Mouse (Mus musculus) frontal cortex, postnatal 10 days (tissue): Measurements from ENCODE around the gene Hmgxb4.

Experiments
- DNase-seq, 2 experiments: peaks; one replicate each; pipeline ENCODE4 v3.0.0; 2022; ENCODE audit warnings: low spot score in 2 of 2, mixed read lengths in 1 of 2

Gene Hmgxb4

DNA sequence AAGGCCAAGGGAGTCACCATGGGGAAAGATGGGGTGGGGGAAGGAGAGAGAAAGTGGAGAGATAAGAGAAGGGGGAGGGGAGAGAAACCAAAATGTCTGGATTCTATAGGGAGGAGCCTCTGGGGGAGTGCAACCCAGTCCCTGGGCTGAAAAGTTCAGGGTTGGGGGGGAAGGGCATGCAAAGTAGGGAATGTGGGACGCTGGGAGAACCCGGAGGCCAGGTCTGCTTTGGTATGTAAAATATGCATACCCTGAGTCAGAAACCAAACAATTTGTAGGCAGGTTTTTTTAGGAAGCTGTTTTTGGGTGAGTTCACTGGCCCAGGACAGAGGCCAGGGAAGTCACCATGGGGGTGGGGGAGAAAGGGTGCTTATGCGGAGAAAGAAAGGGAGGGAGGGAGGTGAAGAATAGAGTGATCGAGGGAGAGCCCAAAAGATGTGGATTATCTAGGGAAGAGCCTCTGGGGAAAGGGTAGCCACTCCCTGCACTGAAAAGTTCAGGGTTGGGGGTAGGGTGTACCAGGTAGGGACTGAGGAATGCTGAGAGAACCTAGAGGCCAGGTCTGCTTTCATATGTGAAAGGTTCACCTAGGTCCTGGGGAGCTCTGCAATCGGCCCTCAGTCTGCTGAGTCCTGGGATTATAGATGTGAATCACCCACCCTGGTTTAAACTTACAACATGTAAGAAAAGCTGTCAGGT lies 25.3 kb downstream of the Hmgxb4 start:
- DNase-seq: no peak

DNA sequence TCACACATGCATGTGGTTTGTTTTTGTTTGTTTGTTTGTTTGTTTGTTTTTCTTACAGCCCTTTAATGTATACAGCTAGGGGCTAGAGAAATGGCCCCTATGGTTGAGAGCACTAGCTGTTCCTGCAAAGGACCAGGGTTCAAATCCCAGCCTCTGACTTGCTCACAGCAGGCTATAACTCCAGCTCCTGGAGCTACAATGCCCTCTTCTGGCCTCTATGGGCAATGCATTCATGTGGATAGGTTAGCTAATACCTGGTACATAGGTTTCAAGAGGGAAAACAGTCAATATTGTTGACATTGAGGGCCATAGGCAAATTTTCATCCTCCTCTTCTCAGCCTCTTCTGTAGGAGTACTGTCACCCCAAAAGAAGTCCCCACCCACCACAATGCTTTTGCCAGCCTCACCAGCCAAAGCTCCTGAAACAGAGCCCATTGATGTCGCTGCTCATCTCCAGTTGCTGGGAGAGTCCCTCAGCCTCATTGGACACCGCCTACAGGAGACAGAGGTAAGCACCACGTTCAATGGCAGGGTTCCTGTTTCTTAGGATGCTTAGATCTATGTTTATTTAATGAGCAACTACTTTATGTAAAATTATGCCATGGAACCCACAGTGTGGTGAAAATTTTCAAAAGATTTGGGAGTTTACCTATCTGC lies 30.6 kb downstream of the Hmgxb4 start:
- DNase-seq: no peak

DNA sequence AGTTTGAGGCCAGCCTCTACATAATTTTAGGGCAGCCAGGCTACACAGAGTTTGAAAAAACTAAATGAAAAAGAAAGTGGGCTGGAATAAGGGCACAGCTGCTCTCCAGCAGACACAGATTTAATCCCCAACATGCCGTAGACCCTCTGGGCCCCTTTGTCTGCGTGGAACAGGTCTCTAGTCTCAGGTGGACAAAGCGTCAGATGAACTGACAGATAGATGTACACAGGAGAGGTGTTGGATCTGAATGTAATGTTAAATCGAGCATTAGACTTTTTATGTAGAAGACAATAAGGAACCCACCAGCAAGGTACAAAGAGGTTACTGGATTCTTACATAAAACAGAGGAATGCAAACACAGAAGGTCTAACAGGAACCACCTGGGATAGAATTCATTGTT lies 32.7 kb downstream of the Hmgxb4 start:
- no peak for DNase-seq

DNA sequence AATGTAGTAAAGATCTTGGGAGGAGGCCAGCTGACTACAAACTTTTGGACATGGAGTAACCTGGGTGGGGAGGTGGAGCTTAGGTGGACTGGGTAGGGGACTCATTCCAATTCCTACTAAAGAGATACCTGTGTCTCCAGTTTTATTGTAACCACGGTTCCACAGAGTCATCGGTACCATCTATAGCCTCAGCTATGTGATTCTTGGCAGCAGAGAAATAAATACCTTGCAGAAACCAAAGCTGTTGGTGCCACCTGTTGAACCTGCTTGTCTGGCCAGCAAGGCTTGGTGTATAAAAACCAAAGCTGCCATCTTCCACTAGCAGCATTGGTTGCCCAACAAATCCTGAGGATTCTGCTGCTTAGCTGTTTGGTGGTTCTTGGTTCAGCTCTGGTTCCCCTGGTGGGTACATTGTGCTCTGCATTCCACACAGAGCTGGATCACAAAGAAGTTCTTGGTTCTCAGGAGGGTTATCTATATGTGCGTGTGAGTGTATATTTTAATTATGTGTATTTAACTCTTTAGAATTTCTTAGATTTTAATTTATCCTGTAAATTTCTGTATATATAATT lies 37.4 kb downstream of the Hmgxb4 start:
- DNase-seq: no peak

- no peak for DNase-seq
Observed at GRCm38 (mm10) chr8:75032961-75033360, 39.8 kb downstream of the Hmgxb4 start.

- DNase-seq: peak; percentile 96 to 98
Observed at GRCm38 (mm10) chr8:75033511-75034243, 40.5 kb downstream of the Hmgxb4 start, which contains the start of gene Tom1. Tom1 (plus strand) TSS chr8:75033705.

- DNase-seq: no peak
Observed at GRCm38 (mm10) chr8:75034285-75034684, 41.1 kb downstream of the Hmgxb4 start.

GRCm38 (mm10) chr8:75035640-75036039 lies 42.5 kb downstream of the Hmgxb4 start:
- no peak for DNase-seq

GRCm38 (mm10) chr8:75038497-75038896 lies 45.3 kb downstream of the Hmgxb4 start:
- DNase-seq: no peak

- no peak for DNase-seq
Observed at GRCm38 (mm10) chr8:75039754-75040153, 46.6 kb downstream of the Hmgxb4 start.

- DNase-seq: no peak
Observed at GRCm38 (mm10) chr8:75042171-75042570, 49.0 kb downstream of the Hmgxb4 start.

- no peak for DNase-seq
Observed at GRCm38 (mm10) chr8:75042974-75043373, 49.8 kb downstream of the Hmgxb4 start.

- no peak for DNase-seq
Observed at GRCm38 (mm10) chr8:75046303-75046702, 53.1 kb downstream of the Hmgxb4 start.

DNA sequence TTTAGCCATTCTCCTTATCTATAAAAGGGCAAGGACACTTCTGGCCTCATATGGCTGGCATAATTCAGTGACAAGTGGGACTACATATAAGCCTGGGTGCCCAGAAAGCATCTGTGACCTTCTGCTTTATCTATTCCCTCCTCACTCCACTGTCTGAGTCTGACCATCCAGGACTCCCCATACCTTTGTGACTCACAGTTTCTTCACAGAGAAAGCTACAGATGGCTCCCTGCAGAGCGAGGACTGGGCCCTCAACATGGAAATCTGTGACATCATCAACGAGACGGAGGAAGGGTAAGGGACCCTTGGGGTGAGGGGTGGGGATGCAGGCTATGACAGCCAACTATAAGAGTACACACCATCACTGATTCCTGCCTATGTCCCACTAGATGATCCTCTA lies 54.6 kb downstream of the Hmgxb4 start:
- no peak for DNase-seq

GRCm38 (mm10) chr8:75053342-75053741 lies 60.2 kb downstream of the Hmgxb4 start:
- no peak for DNase-seq

DNA sequence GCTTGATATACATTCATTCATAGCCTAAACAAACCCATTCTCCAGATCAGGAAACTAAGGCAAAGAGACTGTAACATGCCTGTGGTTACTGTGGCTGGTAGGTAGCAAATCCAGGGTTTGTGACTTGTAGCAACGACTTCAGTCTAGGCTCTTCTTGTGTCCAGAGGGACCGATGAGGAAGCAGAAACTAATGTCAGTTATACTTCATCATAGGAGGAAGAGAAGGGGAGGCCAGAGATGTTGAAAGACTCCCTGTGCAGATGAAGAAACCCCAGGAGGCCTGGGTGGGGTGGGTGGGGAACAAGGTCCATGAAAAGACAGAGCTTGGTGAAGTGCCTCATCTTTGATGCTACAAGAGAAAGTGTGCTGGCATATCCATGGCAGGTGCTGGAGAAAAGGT lies 62.5 kb downstream of the Hmgxb4 start:
- DNase-seq: no peak

GRCm38 (mm10) chr8:75060022-75060421 lies 66.9 kb downstream of the Hmgxb4 start:
- DNase-seq: no peak

GRCm38 (mm10) chr8:75060815-75061214 lies 67.7 kb downstream of the Hmgxb4 start:
- DNase-seq: no peak

- no peak for DNase-seq
Observed at GRCm38 (mm10) chr8:75063290-75063689, 70.1 kb downstream of the Hmgxb4 start.

GRCm38 (mm10) chr8:75064790-75065189 lies 71.6 kb downstream of the Hmgxb4 start:
- DNase-seq: no peak

GRCm38 (mm10) chr8:75067287-75067686 lies 74.1 kb downstream of the Hmgxb4 start:
- no peak for DNase-seq

GRCm38 (mm10) chr8:75070297-75070696 lies 77.1 kb downstream of the Hmgxb4 start:
- no peak for DNase-seq
